Mouse (Mus musculus): ENCODE results near the gene Ctsw. TPM values are rescaled to one million over a fixed set of nuclear protein-coding genes. Genes with fewer than 3 reads are reported as not detected.

Gene Ctsw
- polyA plus RNA-seq, 1 experiment from 2014 or later = 4.5 TPM

DNA sequence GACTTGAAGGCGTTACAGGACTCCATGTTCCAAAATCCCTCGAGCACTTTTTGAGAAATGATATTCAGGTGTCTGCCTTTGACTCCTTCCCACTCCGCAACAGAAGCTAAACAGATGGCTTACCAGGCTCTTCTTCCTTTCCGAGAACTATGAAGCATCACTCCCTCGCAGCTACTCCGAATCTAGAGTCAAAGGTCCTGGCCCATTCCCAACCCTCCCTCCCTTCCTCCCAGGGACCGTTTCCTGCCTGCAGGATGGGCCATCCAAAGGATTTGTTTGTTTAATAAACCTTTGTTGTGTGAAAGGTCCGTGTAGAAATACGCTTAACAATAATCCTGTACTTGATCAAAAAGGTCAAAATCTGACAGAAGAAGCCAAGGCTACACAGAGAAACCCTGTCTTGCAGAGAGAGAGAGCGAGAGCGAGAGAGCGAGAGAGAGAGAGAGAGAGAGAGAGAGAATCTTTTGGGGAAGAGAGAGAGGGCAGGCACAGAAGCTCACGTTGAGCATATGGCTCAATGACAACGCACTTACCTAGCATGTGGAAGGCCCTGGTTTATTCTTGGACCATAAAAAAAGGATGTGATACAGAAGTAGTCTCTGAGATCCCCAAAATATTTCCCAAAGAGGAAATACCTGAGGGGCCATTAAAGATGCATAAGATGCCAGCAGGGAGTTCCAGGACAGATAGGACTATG, 10.4 kb downstream of the Ctsw start, which contains the start of gene Ccdc85b:
Gene Ccdc85b, minus strand, starts transcription at position 149 of the 697 bp plus-strand sequence.
- peaks cover 41% of the 10 kb centered on the region for H3K4me1 ChIP-seq (ENCODE audit: control insufficient read depth, insufficient read depth, low read depth, low read length)
- H3K27me3 ChIP-seq (replicated peaks; ENCODE audit: control insufficient read depth, insufficient read depth, low read length) = no peaks in the 10 kb centered on the region
- H3K27ac ChIP-seq (ENCODE audit: low read depth, low read length) = peak within 1 kb of the TSS; percentile 98
- H3K36me3 ChIP-seq (ENCODE audit: control insufficient read depth, insufficient read depth, low read length) = peaks cover 6% of the 10 kb centered on the region; the same call in 1 of the 2 replicates
- 14% methylated on average over 14 of the region's 14 CpGs for WGBS
- peak within 1 kb of the TSS; percentile 96 for H3K9ac ChIP-seq (ENCODE audit: low read depth, low read length)
- peak within 1 kb of the TSS; percentile 94 for H3K4me3 ChIP-seq (ENCODE audit: low read length)
- H3K4me2 ChIP-seq (ENCODE audit: low read length) = peak within 1 kb of the TSS; percentile 98
- no peaks in the 10 kb centered on the region for H3K9me3 ChIP-seq (ENCODE audit: control insufficient read depth, low read length)
- no peak; the same call in 1 of the 2 replicates for ATAC-seq

DNA sequence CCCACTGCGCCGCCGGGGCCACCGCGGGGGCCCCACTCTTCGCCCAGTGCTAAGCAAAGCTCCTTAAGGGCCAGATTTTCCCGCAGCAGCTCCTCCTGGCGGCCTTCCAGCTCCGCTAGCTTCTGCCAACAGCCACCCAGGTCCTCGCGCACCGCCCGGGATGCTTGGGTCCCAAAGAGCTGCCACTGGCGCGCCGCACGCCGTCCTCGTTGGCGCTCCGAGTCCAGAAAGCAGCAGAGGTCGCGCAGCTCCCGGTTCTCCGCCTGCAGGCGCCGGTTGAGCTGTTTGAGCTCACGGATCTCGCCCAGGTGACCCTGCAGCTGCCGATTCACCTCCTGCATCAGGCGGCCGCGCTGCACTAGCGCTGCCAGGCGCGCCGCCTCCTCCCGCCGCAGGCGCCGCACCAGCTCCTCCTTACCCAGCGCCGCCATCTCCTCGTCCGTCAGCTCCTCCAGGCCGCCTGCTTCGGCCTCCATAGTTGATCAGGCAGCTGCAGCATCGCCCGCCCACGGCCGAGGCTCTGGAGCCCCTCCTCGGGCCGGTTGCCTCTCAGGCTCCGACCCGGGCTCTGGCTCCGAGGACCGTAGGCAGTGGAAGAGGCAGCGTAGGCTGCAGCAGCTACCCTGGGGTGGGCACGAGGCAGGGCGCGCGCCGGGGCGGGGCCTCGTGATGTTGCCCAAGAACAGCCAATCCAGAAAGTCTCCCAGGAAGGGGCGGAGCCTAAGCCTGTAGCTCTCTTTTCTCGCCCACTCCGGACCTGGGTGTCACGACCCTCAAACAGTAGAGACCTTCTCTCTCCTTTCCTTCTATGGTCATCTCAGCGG, 11.2 kb downstream of the Ctsw start:
- no peaks in the 10 kb centered on the region for H3K27me3 ChIP-seq (replicated peaks; ENCODE audit: control insufficient read depth, insufficient read depth, low read length)
- peak; percentile 95 for ATAC-seq
- H3K4me2 ChIP-seq (ENCODE audit: low read length) = peak overlapping the region; percentile 98
- WGBS = under 1% methylated on average over 62 of the region's 70 CpGs
- no peaks in the 10 kb centered on the region for H3K9me3 ChIP-seq (ENCODE audit: control insufficient read depth, low read length)
- peak overlapping the region; percentile 94 for H3K4me3 ChIP-seq (ENCODE audit: low read length)
- peak overlapping the region; percentile 98 for H3K27ac ChIP-seq (ENCODE audit: low read depth, low read length)
- H3K4me1 ChIP-seq (ENCODE audit: control insufficient read depth, insufficient read depth, low read depth, low read length) = peaks cover 41% of the 10 kb centered on the region
- peaks cover 6% of the 10 kb centered on the region; the same call in 1 of the 2 replicates for H3K36me3 ChIP-seq (ENCODE audit: control insufficient read depth, insufficient read depth, low read length)
- peak overlapping the region; percentile 96 for H3K9ac ChIP-seq (ENCODE audit: low read depth, low read length)

DNA sequence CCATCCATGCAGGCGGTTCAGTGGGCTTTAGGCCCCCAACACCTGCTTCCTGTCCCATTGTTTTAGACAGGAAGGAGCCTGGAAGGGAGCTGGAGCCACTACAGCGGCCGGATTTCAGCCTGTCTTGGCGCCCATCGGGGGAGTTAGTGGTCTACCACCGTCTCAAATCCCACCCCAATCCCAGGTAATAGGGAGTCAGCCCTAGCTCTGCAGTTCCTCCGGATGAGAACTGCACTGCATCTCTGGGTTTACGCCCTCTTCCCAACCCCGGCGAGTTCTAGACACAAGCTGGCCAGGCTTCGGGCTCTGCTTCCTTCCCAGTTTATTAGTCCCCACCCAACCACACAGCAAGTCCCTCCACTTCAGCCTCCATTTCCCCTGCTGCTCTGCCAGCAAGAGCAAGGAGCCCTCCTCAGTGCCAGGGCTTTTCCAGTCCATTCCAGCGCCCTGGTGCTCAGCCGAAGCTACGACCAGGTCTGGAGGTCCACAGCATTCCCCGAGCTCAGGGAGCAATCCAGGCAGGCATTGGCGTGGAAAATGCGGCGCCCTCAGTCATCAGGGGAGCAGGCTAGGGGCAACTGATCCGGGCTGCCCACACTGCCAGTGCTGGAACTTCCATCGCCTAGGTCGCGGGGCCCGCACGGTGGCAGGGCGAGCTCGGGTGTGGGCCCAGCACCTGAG, 11.9 kb downstream of the Ctsw start:
- ATAC-seq = no peak
- H3K27me3 ChIP-seq (replicated peaks; ENCODE audit: control insufficient read depth, insufficient read depth, low read length) = no peaks in the 10 kb centered on the region
- H3K9ac ChIP-seq (ENCODE audit: low read depth, low read length) = peak overlapping the region; percentile 96
- peaks cover 3% of the 10 kb centered on the region; the same call in 1 of the 2 replicates for H3K36me3 ChIP-seq (ENCODE audit: control insufficient read depth, insufficient read depth, low read length)
- H3K27ac ChIP-seq (ENCODE audit: low read depth, low read length) = peak overlapping the region; percentile 98
- H3K4me2 ChIP-seq (ENCODE audit: low read length) = peak overlapping the region; percentile 98
- 2% methylated on average over 26 of the region's 26 CpGs for whole genome bisulfite sequencing
- no peaks in the 10 kb centered on the region for H3K9me3 ChIP-seq (ENCODE audit: control insufficient read depth, low read length)
- peak overlapping the region; percentile 94 for H3K4me3 ChIP-seq (ENCODE audit: low read length)
- peaks cover 35% of the 10 kb centered on the region for H3K4me1 ChIP-seq (ENCODE audit: control insufficient read depth, insufficient read depth, low read depth, low read length)

DNA sequence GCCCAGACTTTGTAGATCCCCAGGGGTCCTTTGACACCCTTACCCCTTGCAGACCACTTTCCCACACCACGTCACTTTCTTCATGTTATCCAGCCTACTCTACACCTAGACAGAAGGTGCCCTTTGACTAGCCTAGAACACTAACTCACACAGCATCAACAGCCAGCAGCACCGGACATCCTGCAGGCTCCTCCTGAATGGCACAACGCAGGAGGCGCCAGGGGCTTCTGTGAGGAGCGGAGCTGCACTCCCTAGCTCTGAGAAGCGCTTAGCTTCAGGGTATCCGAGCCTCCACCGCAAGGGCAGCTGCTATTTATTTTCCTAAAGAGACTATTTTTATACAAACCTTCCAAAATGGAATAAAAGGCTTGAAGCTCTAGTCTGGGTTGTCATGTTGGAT, 12.7 kb downstream of the Ctsw start:
- peaks cover 30% of the 10 kb centered on the region for H3K4me1 ChIP-seq (ENCODE audit: control insufficient read depth, insufficient read depth, low read depth, low read length)
- no peak for ATAC-seq
- no peak overlapping the region; the same call in 1 of the 2 replicates for H3K27ac ChIP-seq (ENCODE audit: low read depth, low read length)
- no peaks in the 10 kb centered on the region for H3K9me3 ChIP-seq (ENCODE audit: control insufficient read depth, low read length)
- H3K4me2 ChIP-seq (ENCODE audit: low read length) = peak overlapping the region; percentile 98
- H3K36me3 ChIP-seq (ENCODE audit: control insufficient read depth, insufficient read depth, low read length) = peaks cover 3% of the 10 kb centered on the region; the same call in 1 of the 2 replicates
- no peaks in the 10 kb centered on the region for H3K27me3 ChIP-seq (replicated peaks; ENCODE audit: control insufficient read depth, insufficient read depth, low read length)
- peak overlapping the region; percentile 96 for H3K9ac ChIP-seq (ENCODE audit: low read depth, low read length)
- WGBS = 66% methylated on average over 8 of the region's 8 CpGs
- peak overlapping the region; percentile 94 for H3K4me3 ChIP-seq (ENCODE audit: low read length)

DNA sequence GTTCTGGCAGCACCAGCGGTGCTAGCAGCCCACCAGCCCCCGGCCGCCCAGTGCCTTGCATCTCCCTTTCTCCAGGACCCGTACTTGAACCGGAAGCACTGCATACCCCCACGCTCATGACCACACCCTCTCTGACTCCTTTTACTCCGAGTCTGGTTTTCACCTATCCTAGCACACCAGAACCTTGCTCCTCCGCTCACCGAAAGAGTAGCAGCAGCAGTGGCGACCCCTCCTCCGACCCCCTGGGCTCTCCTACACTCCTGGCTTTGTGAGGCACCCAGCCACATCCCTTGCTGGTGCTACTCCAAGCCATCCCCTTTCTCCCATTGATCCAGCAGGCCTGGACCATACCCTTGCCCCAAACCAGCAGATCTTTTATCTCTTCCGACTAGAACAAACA, 13.3 kb downstream of the Ctsw start:
- peak overlapping the region; percentile 94; the same call in 1 of the 2 replicates for H3K4me3 ChIP-seq (ENCODE audit: low read length)
- H3K27ac ChIP-seq (ENCODE audit: low read depth, low read length) = no peak overlapping the region
- H3K9ac ChIP-seq (ENCODE audit: low read depth, low read length) = peak overlapping the region; percentile 96
- H3K4me1 ChIP-seq (ENCODE audit: control insufficient read depth, insufficient read depth, low read depth, low read length) = peaks cover 29% of the 10 kb centered on the region
- peaks cover 3% of the 10 kb centered on the region; the same call in 1 of the 2 replicates for H3K36me3 ChIP-seq (ENCODE audit: control insufficient read depth, insufficient read depth, low read length)
- no peak for ATAC-seq
- H3K27me3 ChIP-seq (replicated peaks; ENCODE audit: control insufficient read depth, insufficient read depth, low read length) = peaks cover 4% of the 10 kb centered on the region; the same call in 1 of the 2 replicates
- H3K9me3 ChIP-seq (ENCODE audit: control insufficient read depth, low read length) = no peaks in the 10 kb centered on the region
- peak overlapping the region; percentile 98 for H3K4me2 ChIP-seq (ENCODE audit: low read length)
- WGBS = 75% methylated on average over 12 of the region's 12 CpGs

DNA sequence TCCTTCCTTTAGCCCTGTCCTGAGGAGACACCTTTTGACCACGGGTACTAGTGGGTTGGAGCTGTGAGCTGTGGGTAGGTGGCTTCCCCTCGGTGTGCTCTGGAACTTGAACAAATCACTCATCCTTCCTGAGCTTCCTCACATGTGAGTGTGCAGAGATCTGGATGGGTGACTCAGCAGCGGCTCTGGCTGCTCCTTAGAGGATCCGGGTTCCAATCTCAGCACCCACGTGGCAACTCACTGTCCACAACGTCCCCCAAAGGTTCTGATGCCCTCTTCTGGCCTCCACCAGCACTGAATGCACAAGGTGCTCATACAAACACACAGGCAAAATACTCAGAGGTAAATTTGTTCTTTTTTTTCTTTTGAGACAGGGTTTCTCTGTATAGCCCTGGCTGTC, 16.5 kb downstream of the Ctsw start:
- no peak overlapping the region for H3K27ac ChIP-seq (ENCODE audit: low read depth, low read length)
- ATAC-seq = no peak
- H3K27me3 ChIP-seq (replicated peaks; ENCODE audit: control insufficient read depth, insufficient read depth, low read length) = peaks cover 29% of the 10 kb centered on the region
- H3K9ac ChIP-seq (ENCODE audit: low read depth, low read length) = no peak overlapping the region
- H3K4me3 ChIP-seq (ENCODE audit: low read length) = no peak overlapping the region
- H3K4me2 ChIP-seq (ENCODE audit: low read length) = no peak overlapping the region
- H3K36me3 ChIP-seq (ENCODE audit: control insufficient read depth, insufficient read depth, low read length) = peaks cover 3% of the 10 kb centered on the region; the same call in 1 of the 2 replicates
- no peaks in the 10 kb centered on the region for H3K9me3 ChIP-seq (ENCODE audit: control insufficient read depth, low read length)
- H3K4me1 ChIP-seq (ENCODE audit: control insufficient read depth, insufficient read depth, low read depth, low read length) = peaks cover 32% of the 10 kb centered on the region
- WGBS = 80% methylated on average over 6 of the region's 6 CpGs

DNA sequence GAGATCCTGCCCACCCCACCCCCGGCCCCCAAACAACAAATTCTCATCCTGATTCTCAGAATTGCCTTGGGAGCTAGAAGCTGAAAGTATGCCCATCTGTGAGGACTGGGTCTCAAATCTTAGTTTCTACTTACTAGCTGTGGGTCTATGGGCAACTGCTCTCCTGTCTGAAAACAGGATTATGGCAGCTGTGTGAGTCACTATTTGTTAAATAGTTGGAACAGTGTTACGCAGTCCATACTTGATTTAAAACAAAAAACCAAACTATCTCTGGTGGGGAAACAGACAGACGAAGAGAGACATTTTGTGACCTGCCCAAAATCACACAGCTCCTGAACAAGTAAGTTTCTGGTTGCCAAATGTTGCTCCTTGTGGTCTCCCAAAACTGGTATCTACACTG, 18.6 kb downstream of the Ctsw start:
- no peak overlapping the region for H3K4me3 ChIP-seq (ENCODE audit: low read length)
- H3K4me2 ChIP-seq (ENCODE audit: low read length) = no peak overlapping the region
- peaks cover 3% of the 10 kb centered on the region; the same call in 1 of the 2 replicates for H3K36me3 ChIP-seq (ENCODE audit: control insufficient read depth, insufficient read depth, low read length)
- no peak overlapping the region for H3K9ac ChIP-seq (ENCODE audit: low read depth, low read length)
- 91% methylated on average over 3 of the region's 3 CpGs for WGBS
- peaks cover 12% of the 10 kb centered on the region for H3K4me1 ChIP-seq (ENCODE audit: control insufficient read depth, insufficient read depth, low read depth, low read length)
- H3K27me3 ChIP-seq (replicated peaks; ENCODE audit: control insufficient read depth, insufficient read depth, low read length) = peaks cover 43% of the 10 kb centered on the region
- H3K9me3 ChIP-seq (ENCODE audit: control insufficient read depth, low read length) = no peaks in the 10 kb centered on the region
- H3K27ac ChIP-seq (ENCODE audit: low read depth, low read length) = no peak overlapping the region
- ATAC-seq = no peak

DNA sequence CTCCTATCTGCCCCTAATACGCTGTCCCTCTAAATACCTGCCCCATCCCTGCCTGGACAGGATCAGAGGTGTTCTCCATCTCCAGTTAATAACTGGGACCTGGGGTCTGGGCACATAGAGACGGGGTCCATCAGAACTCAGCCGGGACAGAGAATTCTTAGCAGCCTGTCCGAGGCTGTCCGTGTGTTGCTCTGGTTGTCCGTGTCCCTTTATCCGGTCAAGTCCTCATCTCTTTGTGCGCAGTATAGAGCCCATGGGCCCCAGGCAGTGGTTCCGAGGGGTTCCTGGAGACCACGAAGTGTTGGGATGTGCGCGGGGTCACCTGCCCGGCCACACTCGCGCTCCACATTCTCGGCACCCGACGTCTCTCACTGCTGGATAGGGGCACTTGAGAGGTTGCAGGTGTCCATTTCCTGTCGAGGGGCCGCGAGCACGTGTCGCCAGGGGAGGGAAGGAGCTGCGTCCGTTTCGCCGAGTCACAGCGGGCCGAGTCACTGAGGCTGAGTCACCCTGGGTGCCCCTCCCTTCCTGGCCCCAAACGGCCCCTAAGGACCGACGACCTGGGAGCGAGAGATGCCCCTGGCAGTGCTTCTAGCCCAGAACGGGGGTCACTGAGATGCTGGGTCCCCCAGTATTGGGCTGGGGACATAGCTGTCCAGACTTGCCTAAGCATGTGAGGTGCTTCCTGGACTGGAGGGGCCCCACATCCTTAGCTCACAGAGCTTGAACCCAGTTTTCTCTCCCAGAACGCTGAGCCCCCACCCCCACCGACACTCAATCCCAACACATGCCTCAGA, 19.8 kb downstream of the Ctsw start:
- H3K4me2 ChIP-seq (ENCODE audit: low read length) = peak overlapping the region; percentile 94
- H3K4me3 ChIP-seq (ENCODE audit: low read length) = peak overlapping the region; percentile 61; the same call in 1 of the 2 replicates
- no peak overlapping the region for H3K9ac ChIP-seq (ENCODE audit: low read depth, low read length)
- peaks cover 12% of the 10 kb centered on the region for H3K4me1 ChIP-seq (ENCODE audit: control insufficient read depth, insufficient read depth, low read depth, low read length)
- no peaks in the 10 kb centered on the region for H3K36me3 ChIP-seq (ENCODE audit: control insufficient read depth, insufficient read depth, low read length)
- no peak overlapping the region for H3K27ac ChIP-seq (ENCODE audit: low read depth, low read length)
- peaks cover 43% of the 10 kb centered on the region for H3K27me3 ChIP-seq (replicated peaks; ENCODE audit: control insufficient read depth, insufficient read depth, low read length)
- 11% methylated on average over 34 of the region's 36 CpGs for WGBS
- peak; percentile 21; the same call in 1 of the 2 replicates for ATAC-seq
- H3K9me3 ChIP-seq (ENCODE audit: control insufficient read depth, low read length) = no peaks in the 10 kb centered on the region

Data from hindbrain, embryonic 16.5 days (tissue).